Mouse (Mus musculus) heart, postnatal 36 days (tissue): ENCODE results near the gene Dagla. TPM values are rescaled to one million over a fixed set of nuclear protein-coding genes. Genes with fewer than 3 reads are reported as not detected.

ENCODE experiments used
- DNase-seq, 2 experiments: peaks; one replicate each; pipeline ENCODE4 v3.0.0; 2021 to 2022
- intact Hi-C: fragments of 180-260 bp; cut with DNase I; formaldehyde crosslinking; loops from one replicate; pipeline ENCODE4 v1.15.1; 2025
- total RNA-seq, 2 experiments: library from RNA; stranded (reverse); gene quantifications; 2 replicates each; pipeline ENCODE4 v1.2.3; 2021

The Dagla gene
- total RNA-seq, 2 experiments from 2014 or later, result 2.7 TPM

DNA sequence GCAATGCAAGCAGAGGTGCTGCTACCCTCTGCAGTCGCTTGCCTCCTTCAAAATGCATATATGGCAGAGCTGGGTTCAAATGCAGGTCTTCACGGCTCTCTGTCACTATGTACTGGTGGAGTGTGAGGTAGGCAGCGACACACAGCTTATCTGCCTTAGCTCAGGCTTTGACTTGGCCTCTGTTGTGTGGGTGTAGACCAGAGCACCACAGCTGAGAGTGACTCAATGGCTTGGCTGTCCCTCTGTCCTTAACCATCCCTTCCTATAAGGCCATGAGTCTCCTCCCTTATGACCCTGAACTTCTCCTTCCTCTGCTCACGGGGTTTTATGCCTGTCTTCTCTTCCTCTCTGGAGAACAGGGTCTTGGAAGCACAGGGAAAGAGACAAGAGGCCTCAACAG is 93.8 kb downstream of the Dagla start:
- intact Hi-C loops, result no loop called here
- no peak for DNase-seq

DNA sequence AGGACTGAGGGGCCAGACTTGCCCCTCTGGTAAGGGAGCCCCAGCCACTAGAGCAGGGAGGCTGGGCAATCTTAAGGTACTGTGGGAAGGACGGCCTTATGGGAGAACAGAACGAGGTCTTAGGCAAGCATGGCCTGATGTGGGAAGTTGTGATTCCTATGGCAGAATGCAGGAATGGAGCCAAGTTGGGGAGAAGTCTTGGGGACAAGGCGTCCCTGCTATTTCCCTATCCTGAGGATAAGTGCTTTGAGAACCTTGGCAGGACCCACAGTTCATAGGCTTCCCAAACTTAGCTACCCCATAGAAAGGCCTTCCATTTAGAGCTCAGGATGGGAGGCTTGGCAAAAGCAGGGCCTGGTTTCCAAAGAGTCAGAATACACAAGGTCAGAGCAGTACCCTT is 95.8 kb downstream of the Dagla start:
- intact Hi-C loops, result no loop called here

DNA sequence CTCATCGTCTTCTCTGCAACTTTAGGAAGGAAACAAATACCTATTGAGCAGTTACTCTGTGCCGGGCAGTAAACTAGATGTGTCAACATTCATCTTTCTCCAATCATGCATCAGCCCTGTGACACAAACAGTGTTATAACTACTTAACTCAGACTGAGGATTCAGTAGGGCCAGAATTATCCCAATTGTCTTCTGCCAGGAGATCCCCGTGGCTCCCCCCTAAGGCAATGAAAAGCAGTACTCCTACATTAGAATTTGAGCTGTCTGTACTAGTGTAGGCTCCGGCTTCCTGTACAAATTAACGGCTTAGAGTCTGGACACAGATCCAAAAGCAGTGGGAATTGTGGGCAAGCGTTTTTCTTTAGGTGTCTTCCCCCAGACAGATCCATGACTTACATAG is 99.6 kb downstream of the Dagla start:
- intact Hi-C loops, result no loop called here

More for the DNA sequence above, 95.8 kb downstream of the Dagla start:
- peak in 1 of 2 experiments; percentile 37 for DNase-seq

DNA sequence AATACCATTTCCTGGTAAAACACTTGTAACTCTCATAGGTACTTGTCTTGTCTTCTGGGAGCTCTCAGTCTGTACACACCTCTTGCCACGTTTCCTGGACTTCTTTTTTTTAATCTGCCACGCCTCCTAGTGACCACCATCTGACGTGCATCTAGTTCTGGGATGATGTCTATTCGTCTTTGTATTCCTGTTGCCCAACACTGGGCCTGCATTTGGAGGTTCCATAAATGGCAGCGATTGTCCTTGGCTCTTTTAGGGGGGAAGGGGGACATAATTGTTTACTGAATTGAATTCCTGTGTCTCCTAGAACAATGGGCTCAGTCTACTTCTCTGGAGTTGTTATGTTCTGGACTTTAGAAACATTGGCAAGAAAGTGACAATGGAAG is 100.1 kb downstream of the Dagla start:
- peak in 1 of 2 experiments; percentile 23 for DNase-seq
- intact Hi-C loops, result no loop called here

More for the DNA sequence above, 99.6 kb downstream of the Dagla start:
- no peak for DNase-seq

DNA sequence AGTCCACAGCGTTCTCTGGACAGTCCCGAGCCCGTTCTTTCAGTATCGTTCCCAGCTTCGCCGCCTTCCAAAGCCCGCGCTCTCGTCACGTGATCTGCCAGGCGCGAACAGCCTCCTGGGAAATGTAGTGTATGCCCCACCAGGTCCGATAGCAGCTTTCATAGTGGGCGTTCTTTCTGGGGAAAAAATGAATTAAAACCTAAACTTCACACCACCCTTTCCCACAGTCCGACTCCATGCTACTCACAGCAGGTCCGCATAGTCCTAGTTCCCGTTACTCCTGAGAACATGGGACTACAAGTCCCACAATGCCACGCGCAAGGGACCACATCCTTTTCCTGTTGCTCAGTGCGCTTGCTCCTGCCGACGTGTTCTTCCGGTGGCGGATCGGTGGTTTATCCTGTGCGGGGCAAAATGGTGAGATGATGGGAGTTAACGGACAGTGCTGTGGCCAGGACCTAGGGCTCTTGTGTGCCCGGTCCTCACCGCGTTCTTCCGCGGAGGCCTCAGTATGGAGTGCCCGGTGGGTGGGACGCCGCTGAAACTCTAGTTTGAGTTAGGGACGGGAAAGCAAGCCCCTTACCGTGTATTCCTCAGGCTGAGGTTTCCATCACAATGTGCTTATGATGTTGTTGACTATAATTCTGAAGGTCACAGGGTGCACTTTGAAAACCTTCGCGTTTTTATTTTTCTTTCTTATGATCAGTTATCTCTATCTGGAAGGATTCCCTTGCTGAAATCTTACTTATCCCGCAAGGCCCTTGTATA is 100.6 kb downstream of the Dagla start, which contains the start of the genes Tmem258 and Fen1:
Gene Tmem258, plus strand, starts transcription at position 167 of the 768 bp plus-strand sequence.
Gene Fen1, minus strand, starts transcription at position 322 of the 768 bp plus-strand sequence.
- DNase-seq, result peak; percentile 95 to 96
- intact Hi-C loops, result loop anchor here (2.0 kb wide), 1 partner anchor 19 kb away; no protein-coding TSS in a partner anchor

DNA sequence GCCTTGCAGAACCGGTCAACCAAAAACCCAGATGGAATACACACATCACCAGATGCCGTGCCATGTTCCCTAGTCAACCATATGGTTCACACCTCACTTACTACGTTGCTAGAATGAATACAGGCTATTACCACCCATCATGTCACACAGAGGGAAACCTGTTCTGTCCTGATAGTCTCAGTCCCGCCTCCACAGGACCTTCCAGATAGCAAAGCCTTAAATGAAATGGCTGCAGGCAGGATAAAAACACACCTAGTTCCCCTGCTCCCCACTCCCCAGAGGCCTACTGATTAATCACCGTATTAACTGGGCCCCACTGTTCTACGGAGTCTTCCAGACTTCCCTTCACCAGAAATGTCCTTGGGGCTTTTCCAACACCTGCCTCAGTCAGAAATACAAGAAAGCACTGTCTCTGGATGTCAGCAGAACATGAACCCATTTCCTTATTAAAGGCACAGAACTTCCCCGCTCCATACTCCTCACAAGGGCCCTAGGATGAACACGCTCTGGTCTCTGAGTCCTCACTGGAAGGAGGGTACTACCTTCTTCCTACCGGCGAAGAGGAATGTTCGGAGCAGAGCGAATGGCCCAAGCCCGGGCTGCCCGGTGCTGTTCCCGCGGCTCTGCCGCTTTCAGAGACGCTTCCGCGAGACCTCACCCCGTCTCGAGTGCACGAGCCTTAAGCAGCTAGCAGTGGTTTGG is 101.4 kb downstream of the Dagla start:
- intact Hi-C loops, result loop anchor here (2.0 kb wide), 1 partner anchor 18 kb away; no protein-coding TSS in a partner anchor

DNA sequence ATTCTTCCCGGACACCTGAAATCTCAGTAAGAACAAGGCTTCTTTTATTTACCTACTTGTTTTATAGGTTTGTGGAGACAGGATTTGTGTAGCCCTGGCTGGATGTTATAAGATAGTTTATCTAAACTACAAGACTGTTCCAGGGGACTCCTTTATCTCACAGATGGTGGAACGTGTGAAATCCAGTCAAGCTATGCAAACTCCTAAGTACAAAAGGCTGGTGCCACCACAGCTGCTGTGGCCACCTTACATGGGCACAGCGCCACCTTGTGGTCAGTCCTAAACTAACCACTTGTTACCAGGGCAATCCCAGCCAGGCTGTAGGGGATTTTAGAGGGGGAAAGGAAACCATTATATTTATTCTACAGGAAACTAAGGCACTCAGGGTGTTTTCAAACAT is 106.0 kb downstream of the Dagla start:
- intact Hi-C loops, result loop anchor here (2.0 to 5.0 kb wide), 3 partner anchors 161 to 282 kb away; partner anchors contain the start of genes Best1 and Rab3il1
- DNase-seq, result peak; percentile 79 to 85

More for the DNA sequence above, 101.4 kb downstream of the Dagla start:
- no peak for DNase-seq

DNA sequence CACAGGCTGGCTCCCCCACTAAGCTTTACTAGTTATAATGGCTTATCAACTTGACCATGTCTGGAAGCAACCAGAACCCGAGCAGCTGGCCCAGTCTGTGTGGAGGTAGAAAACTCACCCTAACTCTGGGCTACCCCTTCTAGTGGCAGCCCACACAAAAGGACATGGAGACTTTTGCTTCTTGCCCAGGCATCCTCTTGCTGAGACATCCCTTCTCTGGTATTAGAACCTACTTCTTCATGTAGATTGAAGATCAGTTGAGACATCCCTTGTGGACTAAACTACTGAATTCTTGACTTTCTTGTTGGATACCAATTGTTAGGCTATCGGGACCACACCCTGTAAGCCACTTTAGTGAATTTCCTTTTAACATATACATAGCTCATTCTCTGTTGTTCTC is 106.4 kb downstream of the Dagla start:
- intact Hi-C loops, result loop anchor here (2.0 to 5.0 kb wide), 3 partner anchors 161 to 281 kb away; partner anchors contain the start of genes Best1 and Rab3il1

DNA sequence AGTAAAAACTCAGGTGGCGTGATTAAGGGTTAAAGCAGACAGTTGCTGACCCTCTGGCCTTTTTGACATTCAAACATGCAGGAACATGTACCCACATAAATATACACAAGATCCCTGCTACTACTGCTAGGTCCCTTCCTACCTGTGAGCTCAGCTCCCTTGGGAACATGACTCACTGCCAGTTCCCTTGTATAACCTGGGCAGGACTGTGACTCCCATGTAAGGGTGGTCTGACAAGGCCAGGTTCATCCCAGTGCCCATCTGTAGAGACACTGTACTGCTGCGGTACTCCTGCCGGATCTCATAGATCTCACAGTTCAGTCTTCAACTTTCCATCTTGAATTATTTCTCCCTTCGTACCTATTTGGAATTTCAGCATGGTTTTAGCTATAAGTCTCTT is 107.5 kb downstream of the Dagla start:
- intact Hi-C loops, result loop anchor here (5.0 kb wide), 1 partner anchor 160 kb away; no protein-coding TSS in a partner anchor

More for the DNA sequence above, 106.4 kb downstream of the Dagla start:
- DNase-seq, result no peak

More for the DNA sequence above, 107.5 kb downstream of the Dagla start:
- DNase-seq, result no peak

Other genes starting within 250 kb of the Dagla start
- gene Fads2, start 203.1 kb downstream of the Dagla start, total RNA-seq, result 1 to 10 TPM; 4.8 to 6.8 TPM
- 10 to 100 TPM; 23.7 to 24.0 TPM for gene Fads1, start 122.0 kb downstream of the Dagla start, total RNA-seq
- 100 to 1,000 TPM; 173 to 180 TPM for gene Tmem258, start 100.9 kb downstream of the Dagla start, total RNA-seq
- 1 to 10 TPM; 4.7 TPM for gene Fen1, start 100.7 kb downstream of the Dagla start, total RNA-seq
- 1 to 10 TPM; 5.9 to 7.3 TPM for gene Myrf, start 64.1 kb downstream of the Dagla start, total RNA-seq
- 10 to 100 TPM; 39.4 to 41.6 TPM for gene Syt7, start 84.2 kb upstream of the Dagla start, total RNA-seq
- gene Lrrc10b, start 152.6 kb upstream of the Dagla start, total RNA-seq, result 1 to 10 TPM; 1.0 to 1.1 TPM
- under 1 TPM; 0.19 to 0.61 TPM for gene Ppp1r32, start 178.1 kb upstream of the Dagla start, total RNA-seq
- gene Cpsf7, start 220.4 kb upstream of the Dagla start, total RNA-seq, result 10 to 100 TPM; 24.5 to 25.4 TPM
- gene Sdhaf2, start 221.3 kb upstream of the Dagla start, total RNA-seq, result 10 to 100 TPM; 69.0 to 81.9 TPM